18 mouse cellular contexts compared by ENCODE assay signal in the genomic region with DNA sequence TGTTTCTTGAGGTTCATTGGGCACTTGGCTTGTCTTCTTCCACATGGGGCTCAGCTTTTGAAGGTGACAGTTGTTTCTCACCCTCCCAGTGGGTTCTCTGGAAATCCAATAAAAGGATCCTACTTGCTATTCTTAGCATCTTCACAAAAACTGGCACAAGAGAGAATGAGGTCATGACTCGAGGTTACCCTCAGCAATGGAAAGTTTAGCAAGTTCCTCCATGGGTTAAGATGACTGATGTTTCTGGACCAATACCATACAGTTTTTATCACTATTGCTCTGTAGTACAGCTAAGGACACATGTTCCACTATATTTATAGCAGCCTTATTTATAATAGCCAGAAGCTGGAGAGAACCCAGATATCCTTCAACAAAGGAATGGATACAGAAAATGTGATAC.
"Had no signal": no experiment of that assay in that cellular context is flagged by ENCODE, and none has a peak within 500 bp of the region (broad histone marks: within the 10 kb centered on the region; RNA-seq: fewer than 3 reads in every experiment).

No protein-coding gene starts in this region.

- H3K4me3 ChIP-seq: midbrain, embryonic 10.5 days; myocyte; neural tube, embryonic 13.5 days; neural tube, embryonic 15.5 days had no signal

- H3K27me3 ChIP-seq: neural tube, embryonic 13.5 days; neural tube, embryonic 15.5 days had no signal

- DNase-seq: lung, adult 18-20 months; lung, embryonic 14.5 days; lung, postnatal 10 days; lung, postnatal 4 days; midbrain, embryonic 14.5 days; retina, postnatal 1 day; right cerebral cortex, adult 18-20 months; right cerebral cortex, postnatal 25 days; right cerebral cortex, postnatal 4 days; spleen, adult 18-20 months; thymus, adult 2 months; thymus, postnatal 25 days; thymus, postnatal 4 days had no signal

- H3K9me3 ChIP-seq: midbrain, embryonic 10.5 days; neural tube, embryonic 13.5 days; neural tube, embryonic 15.5 days had no signal

- H3K9ac ChIP-seq: lung, embryonic 14.5 days; neural tube, embryonic 13.5 days; neural tube, embryonic 15.5 days had no signal

- H3K4me1 ChIP-seq: midbrain, embryonic 10.5 days; neural tube, embryonic 13.5 days; neural tube, embryonic 15.5 days had no signal

- H3K36me3 ChIP-seq: midbrain, embryonic 10.5 days; neural tube, embryonic 13.5 days; neural tube, embryonic 15.5 days had no signal

- H3K4me2 ChIP-seq: lung, embryonic 14.5 days; neural tube, embryonic 13.5 days; neural tube, embryonic 15.5 days had no signal

- H3K27ac ChIP-seq: midbrain, embryonic 10.5 days; neural tube, embryonic 13.5 days; neural tube, embryonic 15.5 days had no signal

- ATAC-seq: midbrain, embryonic 16.5 days had no signal
